Mouse (Mus musculus) lung, postnatal 0 days (tissue): ENCODE measurements around the gene Slc35b2. TPM values are rescaled to one million over a fixed set of nuclear protein-coding genes. Genes with fewer than 3 reads are reported as not detected.
A peak's percentile ranks its signal among the peaks of the same experiment; 100 is the strongest.

Experiments used
- ATAC-seq: fragments of 200-750 bp; cut with Nextera tagmentation; 2 replicates; pipeline ENCODE4 v1.8.0; 2017; ENCODE audit warnings: moderate library complexity
- DNase-seq: peaks from one replicate; pipeline ENCODE4 v3.0.0-alpha.2; 2016; ENCODE audit warnings: low spot score
- H3K27ac ChIP-seq: fragments of 300-500 bp; sonication (generic); 2 replicates; pipeline ENCODE4 v1.5.1; 2014; ENCODE audit warnings: antibody characterized with exemption, mild to moderate bottlenecking, low read length, mixed read lengths
- H3K27me3 ChIP-seq: fragments of 300-500 bp; sonication (generic); replicated peaks from 2 replicates; pipeline ENCODE4 v1.6.1; 2014; ENCODE audit warnings: low read length, mixed read lengths; ENCODE audit not compliant: insufficient read depth
- H3K36me3 ChIP-seq: fragments of 300-500 bp; sonication (generic); 2 replicates; pipeline ENCODE4 v1.6.1; 2014; ENCODE audit warnings: low read length, mixed read lengths; ENCODE audit not compliant: insufficient read depth
- H3K4me1 ChIP-seq: fragments of 300-500 bp; sonication (generic); 2 replicates; pipeline ENCODE4 v1.6.1; 2014; ENCODE audit warnings: antibody characterized with exemption, low read depth, low read length, mixed read lengths; ENCODE audit not compliant: insufficient read depth
- H3K4me2 ChIP-seq: fragments of 300-500 bp; sonication (generic); replicated peaks from 2 replicates; pipeline ENCODE4 v1.6.1; 2014; ENCODE audit warnings: low read depth, mild to moderate bottlenecking, low read length, moderate library complexity, mixed read lengths
- H3K4me3 ChIP-seq: fragments of 300-500 bp; sonication (generic); 2 replicates; pipeline ENCODE4 v1.5.1; 2014; ENCODE audit warnings: low read depth, low read length
- H3K9ac ChIP-seq: fragments of 300-500 bp; sonication (generic); replicated peaks from 2 replicates; pipeline ENCODE4 v1.6.1; 2014; ENCODE audit warnings: low read depth, mild to moderate bottlenecking
- H3K9me3 ChIP-seq: fragments of 300-500 bp; sonication (generic); 2 replicates; pipeline ENCODE4 v1.6.1; 2016; ENCODE audit warnings: low read length, mixed read lengths
- CTCF ChIP-seq: IDR thresholded peaks from 2 replicates; pipeline ENCODE4 v1.5.1; 2016; ENCODE audit warnings: antibody characterized with exemption, mild to moderate bottlenecking
- EP300 ChIP-seq: IDR thresholded peaks from 2 replicates; pipeline ENCODE4 v1.6.1; 2016; ENCODE audit warnings: antibody characterized with exemption, mild to moderate bottlenecking, control low read depth
- WGBS: fragments of 180-500 bp; shearing (Covaris S2); extraction: QIAGEN DNeasy Blood & Tissue Kit; methylation state at CpG from one replicate; pipeline ENCODE4 v1.1.7; 2014; 5-methylcytosine and 5-hydroxymethylcytosine counted together
- polyA plus RNA-seq: library from polyadenylated mRNA; unstranded; fragments of >200 nt; fragmentation: Nextera tagmentation; extraction: Ambion mirVana; gene quantifications from 2 replicates; pipeline ENCODE4 v1.2.1, GENCODE M21; 2015

The Slc35b2 gene
- polyA plus RNA-seq, 1 experiment from 2014 or later: 85.1 TPM

GRCm38 (mm10) chr17:45608396-45608795, 44.7 kb downstream of the Slc35b2 start:
- ATAC-seq (peak; percentile 30), DNase-seq (peak; percentile 76)
- TF ChIP-seq CTCF: no peak
- peak; percentile 50 for TF ChIP-seq EP300
- H3K27me3 ChIP-seq: no peaks in the 10 kb centered on the region
- no peaks in the 10 kb centered on the region for H3K9me3 ChIP-seq
- H3K4me1 ChIP-seq: no peaks in the 10 kb centered on the region
- 81% methylated on average over 4 of the region's 4 CpGs for WGBS
- no peak overlapping the region for H3K9ac ChIP-seq
- H3K36me3 ChIP-seq: no peaks in the 10 kb centered on the region
- no peak overlapping the region for H3K4me2 ChIP-seq
- H3K27ac ChIP-seq: no peak overlapping the region
- H3K4me3 ChIP-seq: no peak overlapping the region

- H3K4me2 ChIP-seq: no peak overlapping the region
- DNase-seq (peak; percentile 81), ATAC-seq (peak; percentile 91)
- TF ChIP-seq CTCF (no peak), EP300 (peak; percentile 51; the same call in 1 of the 2 replicates)
- no peaks in the 10 kb centered on the region for H3K4me1 ChIP-seq
- H3K4me3 ChIP-seq: no peak overlapping the region
- peak overlapping the region; percentile 62 for H3K27ac ChIP-seq
- WGBS: 28% methylated on average over 5 of the region's 5 CpGs
- H3K27me3 ChIP-seq: no peaks in the 10 kb centered on the region
- H3K9ac ChIP-seq: no peak overlapping the region
- no peaks in the 10 kb centered on the region for H3K9me3 ChIP-seq
- no peaks in the 10 kb centered on the region for H3K36me3 ChIP-seq
These were observed 46.6 kb downstream of the Slc35b2 start for GRCm38 (mm10) chr17:45610144-45610866.

- no peak for ATAC-seq
- WGBS: 64% methylated on average over 8 of the region's 8 CpGs
- H3K36me3 ChIP-seq: no peaks in the 10 kb centered on the region
- H3K27me3 ChIP-seq: no peaks in the 10 kb centered on the region
- TF ChIP-seq EP300 (no peak), CTCF (no peak)
- no peak for DNase-seq
- H3K4me1 ChIP-seq: no peaks in the 10 kb centered on the region
- no peak overlapping the region for H3K9ac ChIP-seq
- no peak overlapping the region for H3K4me2 ChIP-seq
- no peak overlapping the region for H3K27ac ChIP-seq
- no peaks in the 10 kb centered on the region for H3K9me3 ChIP-seq
- H3K4me3 ChIP-seq: no peak overlapping the region
These were observed 48.3 kb downstream of the Slc35b2 start for GRCm38 (mm10) chr17:45612008-45612407.

- H3K4me1 ChIP-seq: no peaks in the 10 kb centered on the region
- H3K27ac ChIP-seq: no peak overlapping the region
- no peaks in the 10 kb centered on the region for H3K27me3 ChIP-seq
- H3K4me2 ChIP-seq: no peak overlapping the region
- 68% methylated on average over 7 of the region's 7 CpGs for WGBS
- no peak overlapping the region for H3K9ac ChIP-seq
- DNase-seq (peak; percentile 54), ATAC-seq (no peak)
- H3K4me3 ChIP-seq: no peak overlapping the region
- H3K36me3 ChIP-seq: no peaks in the 10 kb centered on the region
- no peaks in the 10 kb centered on the region for H3K9me3 ChIP-seq
- TF ChIP-seq EP300 (no peak), CTCF (no peak)
These were observed 49.2 kb downstream of the Slc35b2 start for GRCm38 (mm10) chr17:45612921-45613320.

- Histone ChIP-seq H3K9me3 (no peaks in the 10 kb centered on the region), H3K36me3 (no peaks in the 10 kb centered on the region), H3K4me1 (no peaks in the 10 kb centered on the region; the same call in 1 of the 2 replicates), H3K4me3 (no peak overlapping the region), H3K4me2 (no peak overlapping the region), H3K27ac (no peak overlapping the region), H3K27me3 (no peaks in the 10 kb centered on the region), H3K9ac (no peak overlapping the region)
- no peak for DNase-seq
- no peak for TF ChIP-seq EP300
- TF ChIP-seq CTCF: no peak
- WGBS: 51% methylated on average over 4 of the region's 4 CpGs
- no peak for ATAC-seq
These were observed 52.5 kb downstream of the Slc35b2 start for GRCm38 (mm10) chr17:45616046-45616650.

- DNase-seq (no peak), ATAC-seq (no peak)
- Histone ChIP-seq H3K27me3 (no peaks in the 10 kb centered on the region), H3K4me3 (no peak overlapping the region), H3K27ac (no peak overlapping the region), H3K36me3 (no peaks in the 10 kb centered on the region), H3K9me3 (no peaks in the 10 kb centered on the region), H3K4me1 (no peaks in the 10 kb centered on the region; the same call in 1 of the 2 replicates), H3K4me2 (no peak overlapping the region), H3K9ac (no peak overlapping the region)
- TF ChIP-seq EP300 (no peak), CTCF (no peak)
- WGBS: 79% methylated on average over 3 of the region's 3 CpGs
These were observed 53.0 kb downstream of the Slc35b2 start for GRCm38 (mm10) chr17:45616679-45617078.

Other genes starting within 250 kb of the Slc35b2 start
- gene Cdc5l, start 130.1 kb upstream of the Slc35b2 start, polyA plus RNA-seq: 30.3 and 37.8 TPM in 2 replicates
- 0.19 and 0.37 TPM in 2 replicates for gene Spats1, start 88.5 kb upstream of the Slc35b2 start, polyA plus RNA-seq
- 5.9 and 6.0 TPM in 2 replicates for gene Aars2, start 57.0 kb upstream of the Slc35b2 start, polyA plus RNA-seq
- gene Tcte1, start 40.4 kb upstream of the Slc35b2 start, polyA plus RNA-seq: 2.7 and 2.8 TPM in 2 replicates
- 0.07 and 0.12 TPM in 2 replicates for gene Tmem151b, start 14.2 kb upstream of the Slc35b2 start, polyA plus RNA-seq
- 2.4 and 5.0 TPM in 2 replicates for gene Nfkbie, start 8.2 kb upstream of the Slc35b2 start, polyA plus RNA-seq
- 607 and 696 TPM in 2 replicates for gene Hsp90ab1, start 9.4 kb downstream of the Slc35b2 start, polyA plus RNA-seq
- gene Slc29a1, start 35.7 kb downstream of the Slc35b2 start, polyA plus RNA-seq: 99.8 and 120 TPM in 2 replicates
- gene Mymx, start 38.2 kb downstream of the Slc35b2 start, polyA plus RNA-seq: not detected in 2 replicates
- gene Capn11, start 95.5 kb downstream of the Slc35b2 start, polyA plus RNA-seq: 0.08 TPM in 1 of 2 replicates, not detected in the other
- gene Mrpl14, start 122.4 kb downstream of the Slc35b2 start, polyA plus RNA-seq: 224 and 234 TPM in 2 replicates
- gene Tmem63b, start 123.0 kb downstream of the Slc35b2 start, polyA plus RNA-seq: 78.5 and 88.2 TPM in 2 replicates
- not detected in 2 replicates for gene 1600014C23Rik, start 170.0 kb downstream of the Slc35b2 start, polyA plus RNA-seq